Mouse (Mus musculus): Measurements from ENCODE around the gene Cdk6.
"Not testable (repeated sequence)": the region's sequence is repeated elsewhere in the genome, so short reads cannot be mapped to it uniquely, and the experiment has no call there.

The Cdk6 gene

DNA sequence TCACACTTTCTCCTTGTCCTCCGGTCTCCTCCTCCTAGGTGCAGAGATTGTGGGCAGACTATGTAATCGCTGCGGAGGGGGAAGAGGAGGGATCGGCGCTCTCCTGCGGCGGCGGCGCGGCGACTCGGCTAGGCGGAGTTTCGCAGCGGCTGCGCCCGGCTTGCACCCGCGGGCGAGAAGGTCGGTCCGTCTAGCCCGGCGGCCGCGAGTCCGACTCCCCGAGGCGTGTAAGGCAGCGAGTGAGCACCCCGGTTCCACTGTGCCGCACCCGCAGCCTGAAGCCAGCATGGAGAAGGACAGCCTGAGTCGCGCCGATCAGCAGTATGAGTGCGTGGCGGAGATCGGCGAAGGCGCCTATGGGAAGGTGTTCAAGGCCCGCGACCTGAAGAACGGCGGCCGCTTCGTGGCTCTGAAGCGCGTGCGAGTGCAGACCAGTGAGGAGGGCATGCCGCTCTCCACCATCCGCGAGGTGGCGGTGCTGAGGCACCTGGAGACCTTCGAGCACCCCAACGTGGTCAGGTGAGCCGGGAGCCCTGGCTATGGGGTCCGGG lies 2.9 kb downstream of the Cdk6 start:
- DNase-seq (ENCODE audit: low spot score in 2 of 2), result peak; percentile 61 to 66

GRCm38 (mm10) chr5:3345540-3345939 lies 4.3 kb downstream of the Cdk6 start:
- not testable (repeated sequence) for DNase-seq (ENCODE audit: low spot score in 2 of 2)

DNA sequence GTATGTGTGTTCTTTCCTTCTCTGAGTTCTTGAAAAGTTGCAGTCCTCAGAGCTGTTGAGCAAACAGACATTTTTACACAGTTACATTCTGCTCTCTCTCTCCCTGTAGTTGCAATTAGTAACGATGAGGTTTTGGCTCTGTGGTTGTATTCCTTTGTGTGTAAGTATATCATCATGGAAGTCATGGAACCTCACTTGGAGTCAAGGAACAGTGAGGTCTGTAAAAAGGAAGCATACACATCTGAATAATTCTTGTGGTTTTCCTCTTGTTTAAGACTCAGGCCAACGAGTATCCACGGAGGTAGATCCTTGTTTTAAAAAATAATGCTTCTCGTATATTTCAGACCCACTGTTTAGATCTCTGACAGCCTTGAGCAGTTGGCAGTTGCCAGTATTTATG lies 8.1 kb downstream of the Cdk6 start:
- not testable (repeated sequence) for DNase-seq (ENCODE audit: low spot score in 2 of 2)

GRCm38 (mm10) chr5:3351836-3352235 lies 10.6 kb downstream of the Cdk6 start:
- not testable (repeated sequence) for DNase-seq (ENCODE audit: low spot score in 2 of 2)

DNA sequence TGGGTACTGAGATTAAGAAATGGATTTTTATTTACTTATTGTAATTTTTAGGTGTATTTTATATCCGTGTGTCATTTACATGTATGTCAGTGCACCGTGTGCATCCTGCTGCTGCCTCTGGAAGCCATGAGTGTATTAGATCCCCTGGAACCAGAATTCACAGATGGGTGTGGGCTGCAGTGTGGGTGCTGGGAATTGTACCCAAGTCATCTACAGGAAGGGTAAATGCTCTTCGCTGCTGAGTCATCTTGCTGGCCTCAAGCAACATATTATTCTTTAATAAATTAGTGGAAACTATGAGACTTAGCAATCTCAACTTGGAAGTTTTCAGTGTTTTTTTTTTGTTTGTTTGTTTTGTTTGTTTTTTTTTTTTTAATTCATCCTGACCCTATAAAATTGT lies 11.0 kb downstream of the Cdk6 start:
- DNase-seq (ENCODE audit: low spot score in 2 of 2), result no peak

- DNase-seq (ENCODE audit: low spot score in 2 of 2), result no peak
Observed at GRCm38 (mm10) chr5:3352827-3353226, 11.5 kb downstream of the Cdk6 start.

GRCm38 (mm10) chr5:3354307-3354706 lies 13.0 kb downstream of the Cdk6 start:
- no peak for DNase-seq (ENCODE audit: low spot score in 2 of 2)

- DNase-seq (ENCODE audit: low spot score in 2 of 2), result no peak
Observed at GRCm38 (mm10) chr5:3355032-3355536, 13.8 kb downstream of the Cdk6 start.

DNA sequence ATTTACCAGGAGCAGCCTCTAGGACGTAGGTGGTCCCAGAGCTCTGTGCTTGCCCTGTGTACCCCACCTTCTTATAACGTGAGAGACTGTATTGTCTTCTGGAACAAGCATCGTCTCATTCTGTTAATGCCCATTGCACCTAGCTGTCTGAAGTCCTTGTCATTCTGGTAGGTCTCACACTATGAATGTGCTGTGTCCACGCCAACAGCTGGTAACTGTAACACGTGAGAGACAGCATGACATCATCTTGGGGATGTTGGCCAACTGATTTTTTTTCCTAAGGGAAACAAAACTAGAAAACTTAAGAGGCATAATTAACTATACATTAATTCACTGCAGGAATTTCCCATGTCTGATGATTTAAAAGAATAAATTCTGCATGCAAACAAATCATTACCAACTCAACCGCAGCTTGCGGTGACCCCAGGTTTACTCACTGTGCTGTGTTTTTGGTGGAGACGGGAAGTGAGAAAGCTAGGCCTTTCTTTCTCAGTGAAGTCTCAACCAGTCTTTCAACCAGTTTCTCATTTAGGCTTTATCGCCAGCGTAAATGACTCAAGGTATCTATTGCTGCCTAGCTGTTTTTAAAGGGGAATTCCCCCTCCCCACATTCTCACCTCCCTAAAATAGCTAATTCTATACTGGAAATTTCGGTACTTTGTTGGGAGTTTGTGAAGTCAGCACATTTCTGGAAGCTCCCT lies 14.4 kb downstream of the Cdk6 start:
- no peak for DNase-seq (ENCODE audit: low spot score in 2 of 2)

GRCm38 (mm10) chr5:3356261-3356778 lies 15.0 kb downstream of the Cdk6 start:
- no peak for DNase-seq (ENCODE audit: low spot score in 2 of 2)

DNA sequence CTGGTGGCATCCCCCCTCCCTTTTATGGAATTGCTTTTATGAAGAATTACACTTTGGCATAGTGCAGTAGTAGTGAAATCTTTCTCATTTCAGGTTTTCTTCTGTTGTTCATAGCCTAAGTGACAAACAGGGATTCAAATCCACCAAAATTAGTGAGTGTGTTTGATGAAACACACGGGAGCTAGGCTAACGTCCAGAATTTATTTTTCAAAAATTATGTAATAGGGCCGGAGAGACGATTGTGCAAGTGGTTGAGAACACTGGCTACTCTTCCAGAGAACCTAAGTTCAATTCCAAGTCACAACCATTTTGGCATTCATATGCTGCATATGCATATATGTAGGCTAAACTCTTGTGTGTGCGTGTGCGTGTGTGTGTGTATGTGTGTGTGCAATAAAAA lies 16.2 kb downstream of the Cdk6 start:
- DNase-seq (ENCODE audit: low spot score in 2 of 2), result no peak

DNA sequence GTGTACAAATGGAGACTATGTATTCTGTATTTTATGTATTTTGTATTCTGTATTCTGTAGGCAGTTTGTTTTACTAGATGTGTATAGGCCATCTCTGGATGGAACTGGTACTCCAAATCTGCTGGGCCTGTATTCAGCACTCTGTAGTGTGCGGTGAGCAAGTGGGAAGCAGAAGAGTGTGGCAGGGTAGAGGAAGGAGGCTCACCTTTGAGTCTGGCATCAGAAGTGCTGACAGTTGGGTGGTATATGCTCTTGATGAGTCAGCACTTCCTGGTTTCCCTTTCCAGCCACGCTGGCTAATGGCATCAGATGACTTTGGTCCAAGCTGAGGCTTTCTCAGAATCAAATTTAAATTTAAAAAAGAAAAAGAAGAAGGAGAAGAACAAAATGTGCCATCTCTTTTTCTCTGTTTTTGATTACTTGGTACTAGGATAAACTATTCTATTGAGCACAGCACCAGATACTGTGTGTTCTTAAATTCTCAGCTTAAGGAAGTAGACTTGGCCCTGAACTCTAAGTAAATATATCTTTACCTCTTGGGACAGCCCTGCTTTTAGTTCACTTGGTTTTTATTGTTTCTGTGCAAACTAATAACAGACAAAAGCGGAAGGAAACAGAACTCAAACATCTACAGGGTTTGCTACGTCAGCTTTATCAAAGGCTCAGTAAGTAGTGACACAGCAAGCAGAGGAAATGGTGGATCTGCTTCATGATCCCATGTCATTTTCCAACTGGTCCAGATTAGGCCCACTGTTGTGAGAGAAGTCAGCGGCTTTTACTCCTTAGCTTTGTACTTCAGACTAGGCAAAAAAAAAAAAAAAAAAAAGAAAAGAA lies 17.6 kb downstream of the Cdk6 start:
- DNase-seq (ENCODE audit: low spot score in 2 of 2), result no peak

GRCm38 (mm10) chr5:3359914-3360313 lies 18.6 kb downstream of the Cdk6 start:
- DNase-seq (ENCODE audit: low spot score in 2 of 2), result no peak

- DNase-seq (ENCODE audit: low spot score in 2 of 2), result no peak
Observed at GRCm38 (mm10) chr5:3361252-3361651, 20.0 kb downstream of the Cdk6 start.

DNA sequence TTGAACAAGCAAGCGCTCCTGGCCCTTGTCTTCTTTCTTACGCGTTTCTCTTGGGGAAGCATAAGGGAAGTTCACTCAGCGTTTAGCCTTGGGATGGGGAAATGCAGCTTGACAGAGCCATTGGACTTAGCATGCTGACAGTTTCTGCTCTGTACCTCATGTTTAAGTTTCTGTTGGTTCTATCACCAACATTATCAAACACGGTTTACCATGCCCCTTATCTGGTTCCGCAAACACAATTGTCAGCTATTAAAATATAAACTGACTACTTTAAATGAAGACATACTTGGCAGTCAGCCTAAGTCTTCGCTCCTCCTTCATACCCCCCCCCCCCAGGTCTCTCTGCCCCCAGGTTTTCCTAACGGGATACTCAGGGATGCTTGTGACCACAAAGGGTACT lies 20.8 kb downstream of the Cdk6 start:
- no peak for DNase-seq (ENCODE audit: low spot score in 2 of 2)

DNA sequence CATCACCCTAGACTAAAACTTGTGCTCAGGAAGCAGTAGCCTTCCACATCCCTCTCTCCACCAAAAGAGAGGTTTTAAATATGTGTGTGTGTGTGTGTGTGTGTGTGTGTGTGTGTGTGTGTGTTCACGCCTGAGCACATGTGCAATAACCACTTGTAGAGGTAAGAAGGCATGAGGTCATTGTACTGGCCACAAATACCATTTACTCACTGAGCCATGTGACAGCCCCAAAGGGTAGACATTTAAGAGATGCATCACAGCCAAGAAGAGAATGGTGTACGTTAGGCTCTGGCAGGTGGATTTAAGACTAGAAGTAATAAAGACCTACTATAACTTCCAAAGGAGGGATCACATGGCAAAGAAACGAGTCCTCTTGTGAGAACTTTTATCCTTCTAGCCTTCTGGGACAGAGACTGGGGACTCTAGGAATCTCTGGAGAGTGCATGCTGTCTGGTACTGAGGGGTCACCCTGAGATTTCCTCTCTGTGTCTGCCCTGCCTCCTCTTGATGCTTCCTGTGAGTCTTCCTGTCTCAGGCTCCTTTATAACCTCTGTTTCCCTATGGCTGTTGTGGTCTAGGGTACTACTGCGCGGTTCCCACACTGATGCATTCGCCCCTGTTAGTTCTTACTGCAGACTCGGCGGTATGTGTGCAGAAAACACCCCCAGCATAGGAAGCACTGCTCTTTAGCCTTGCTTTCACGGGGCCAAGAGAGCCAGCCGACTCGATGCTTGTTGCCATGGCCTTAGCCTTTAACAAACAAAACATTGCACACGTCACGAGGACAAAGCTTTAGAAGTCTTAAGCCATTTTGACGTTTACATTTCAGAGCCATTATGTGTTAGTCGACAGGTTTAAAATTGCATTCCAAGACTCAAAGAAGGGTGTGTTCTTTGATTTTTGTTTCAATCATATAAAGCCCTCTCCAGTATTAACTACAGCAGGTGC lies 22.0 kb downstream of the Cdk6 start:
- no peak for DNase-seq (ENCODE audit: low spot score in 2 of 2)

DNA sequence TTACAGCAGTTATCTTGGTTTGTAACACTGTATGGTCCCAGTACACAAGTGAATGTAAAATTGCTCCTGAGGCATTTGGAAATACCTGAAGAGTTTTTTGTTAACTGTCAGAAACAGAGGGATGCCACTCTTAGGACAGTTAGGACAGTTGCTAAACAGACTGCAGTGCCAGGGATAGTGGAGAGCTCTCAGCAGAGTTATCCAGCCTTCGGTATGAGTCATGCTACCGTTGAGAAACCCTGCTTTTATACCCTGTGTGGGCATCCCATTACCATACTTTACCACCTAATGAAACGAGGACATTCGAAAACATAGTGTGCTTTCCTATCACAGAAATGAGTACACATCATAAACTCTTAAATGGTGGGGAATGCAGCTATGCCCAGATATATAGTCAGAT lies 25.8 kb downstream of the Cdk6 start:
- no peak for DNase-seq (ENCODE audit: low spot score in 2 of 2)

DNA sequence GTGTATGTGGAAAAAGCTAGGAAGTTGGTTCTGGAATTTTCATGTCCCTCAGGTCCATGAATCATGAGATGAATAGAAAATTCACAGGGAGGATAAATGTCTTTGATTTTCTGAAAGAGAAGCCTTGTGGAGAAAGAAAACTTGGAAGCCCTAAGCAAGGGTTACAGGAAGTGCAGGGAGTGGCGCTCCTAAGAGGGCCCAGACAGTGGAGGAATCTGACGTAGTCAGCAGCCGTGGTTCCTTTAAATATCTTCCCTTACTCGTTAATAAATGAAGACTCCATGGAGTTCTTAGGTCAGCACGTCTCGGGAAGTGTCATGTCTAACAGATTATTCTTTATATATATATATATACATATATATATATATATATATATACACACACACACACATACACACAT lies 28.0 kb downstream of the Cdk6 start:
- DNase-seq (ENCODE audit: low spot score in 2 of 2), result no peak

DNA sequence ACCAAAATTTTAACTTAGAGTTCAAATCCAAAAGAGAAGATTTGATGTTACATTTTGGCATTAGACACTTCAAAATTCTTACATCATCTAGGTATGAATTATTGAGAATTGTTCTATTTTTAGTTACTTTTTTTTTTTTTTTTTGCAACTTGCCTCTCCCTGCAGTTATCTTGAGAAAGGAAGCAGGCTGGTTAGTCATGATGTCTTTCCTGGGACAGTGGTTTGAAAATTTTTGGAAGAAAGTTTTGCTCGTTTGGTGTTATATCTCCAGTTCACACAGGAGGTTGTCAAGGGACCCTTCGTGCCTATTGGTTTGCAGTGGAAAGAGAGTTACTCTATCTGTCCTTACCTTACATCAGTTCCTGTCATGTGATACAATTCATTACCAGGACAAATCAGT lies 29.9 kb downstream of the Cdk6 start:
- no peak for DNase-seq (ENCODE audit: low spot score in 2 of 2)

DNA sequence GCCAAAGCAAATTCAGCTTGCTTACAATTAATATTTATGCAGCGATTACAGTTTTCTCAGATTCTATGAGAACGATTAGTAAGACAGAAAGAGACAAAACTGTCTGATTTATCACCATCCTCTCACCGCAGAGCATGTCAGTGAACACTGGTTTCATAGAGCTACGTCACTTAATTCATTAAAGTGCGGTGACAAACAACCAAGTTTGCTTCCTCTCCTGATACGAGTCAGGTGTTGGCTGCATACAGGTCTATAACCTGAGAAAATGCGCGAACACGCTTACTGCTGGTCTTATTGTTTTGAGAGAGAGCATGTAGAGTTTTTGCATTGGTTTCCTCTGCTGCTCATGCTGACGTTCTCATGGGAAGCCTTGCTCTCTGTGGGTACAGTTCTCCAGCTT lies 31.9 kb downstream of the Cdk6 start:
- no peak for DNase-seq (ENCODE audit: low spot score in 2 of 2)

DNA sequence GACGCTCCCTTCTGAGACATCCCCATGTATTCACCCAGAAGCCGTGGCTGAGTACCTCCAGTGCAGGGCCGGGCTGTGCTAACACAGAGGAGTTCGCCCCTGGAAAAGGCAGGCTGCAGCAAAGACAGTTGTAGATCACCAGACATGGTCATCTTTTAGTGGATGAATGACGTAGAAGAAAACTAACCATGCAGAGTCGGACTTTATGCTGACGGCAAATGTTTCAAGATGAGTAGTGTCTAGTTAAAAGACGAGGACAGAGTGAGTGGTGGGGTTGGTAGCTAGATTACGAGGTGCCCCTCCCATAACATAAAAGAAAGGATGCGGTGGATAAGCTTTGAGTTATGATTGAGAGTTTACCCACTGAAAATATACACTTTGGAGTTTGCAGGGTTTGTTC lies 33.5 kb downstream of the Cdk6 start:
- no peak for DNase-seq (ENCODE audit: low spot score in 2 of 2)
